Mouse (Mus musculus) T-cell, adult 2 months (primary cell): ENCODE measurements around the gene Lars2.
A peak's percentile ranks its signal among the peaks of the same experiment; 100 is the strongest.

Source experiments
- DNase-seq: peaks from one replicate; pipeline ENCODE4 v3.0.0; 2022; ENCODE audit warnings: low spot score

Lars2 gene

GRCm38 (mm10) chr9:123478031-123478585, 111.4 kb downstream of the Lars2 start:
- DNase-seq, result no peak

DNA sequence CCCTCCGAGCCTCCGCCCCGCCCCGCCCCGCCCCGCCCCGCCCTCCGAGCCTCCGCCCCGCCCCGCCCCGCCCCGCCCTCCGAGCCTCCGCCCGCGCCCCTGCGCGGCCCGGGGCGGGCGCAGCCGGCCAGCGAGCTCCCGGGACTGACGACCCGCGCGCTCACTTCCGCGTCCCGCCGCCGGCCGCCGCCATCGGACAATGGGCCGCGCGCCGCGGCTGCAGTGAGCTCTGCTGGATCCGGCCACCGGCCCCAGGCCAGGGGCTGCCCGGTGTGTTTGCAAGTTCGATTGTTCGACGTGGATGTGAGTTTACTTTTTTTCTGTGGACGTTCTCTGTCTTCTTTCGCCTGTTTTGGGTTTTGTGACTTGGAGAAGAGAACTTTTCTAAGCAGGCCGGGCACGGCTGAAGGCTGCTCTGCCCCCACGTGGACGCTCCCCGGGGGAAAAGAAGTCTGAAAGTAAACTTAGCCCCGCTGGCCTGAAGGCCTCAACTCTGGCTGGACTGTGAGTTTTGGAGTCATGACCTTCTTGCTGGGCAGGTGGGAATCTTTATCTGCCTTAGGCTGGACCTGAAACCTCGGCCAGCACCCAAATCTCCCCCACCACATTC, 112.0 kb downstream of the Lars2 start, which contains the start of gene Limd1:
Gene Limd1 (plus strand): TSS at position 121 of the 610 bp plus-strand sequence.
- DNase-seq, result peak; percentile 42

GRCm38 (mm10) chr9:123479196-123479669, 112.5 kb downstream of the Lars2 start:
- DNase-seq, result peak; percentile 4

- DNase-seq, result no peak
These were observed 113.1 kb downstream of the Lars2 start for GRCm38 (mm10) chr9:123479876-123480252.

DNA sequence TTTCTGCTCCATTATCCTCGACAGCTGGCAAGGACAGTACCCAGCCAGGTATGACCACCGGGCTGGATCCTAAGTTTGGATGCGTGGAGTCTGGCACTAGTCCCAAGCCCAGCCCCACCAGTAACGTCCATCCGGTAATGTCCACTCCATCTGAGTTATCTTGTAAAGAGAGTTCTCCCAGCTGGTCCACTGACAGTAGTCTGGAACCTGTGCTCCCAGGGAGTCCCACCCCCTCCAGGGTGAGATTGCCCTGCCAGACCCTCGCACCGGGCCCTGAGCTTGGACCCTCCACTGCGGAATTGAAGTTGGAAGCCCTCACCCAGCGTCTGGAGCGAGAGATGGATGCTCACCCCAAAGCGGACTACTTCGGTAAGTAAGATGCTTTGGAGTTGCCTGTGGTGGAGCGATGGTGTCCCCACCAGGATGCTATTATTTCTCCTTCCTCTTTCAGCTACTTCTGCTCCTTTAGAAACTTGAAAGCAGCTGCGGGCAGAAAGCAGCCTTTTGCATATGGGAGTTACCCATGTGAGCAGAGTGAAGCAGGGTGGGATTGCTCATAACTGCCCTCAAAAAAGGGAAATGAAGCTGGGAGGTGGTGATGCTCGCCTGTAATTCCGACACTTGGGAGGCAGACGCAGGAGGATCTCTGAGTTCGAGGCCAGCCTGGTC, 113.7 kb downstream of the Lars2 start:
- DNase-seq, result peak; percentile 31

GRCm38 (mm10) chr9:123481136-123481535, 114.4 kb downstream of the Lars2 start:
- no peak for DNase-seq

- DNase-seq, result no peak
These were observed 116.9 kb downstream of the Lars2 start for GRCm38 (mm10) chr9:123483598-123483997.

DNA sequence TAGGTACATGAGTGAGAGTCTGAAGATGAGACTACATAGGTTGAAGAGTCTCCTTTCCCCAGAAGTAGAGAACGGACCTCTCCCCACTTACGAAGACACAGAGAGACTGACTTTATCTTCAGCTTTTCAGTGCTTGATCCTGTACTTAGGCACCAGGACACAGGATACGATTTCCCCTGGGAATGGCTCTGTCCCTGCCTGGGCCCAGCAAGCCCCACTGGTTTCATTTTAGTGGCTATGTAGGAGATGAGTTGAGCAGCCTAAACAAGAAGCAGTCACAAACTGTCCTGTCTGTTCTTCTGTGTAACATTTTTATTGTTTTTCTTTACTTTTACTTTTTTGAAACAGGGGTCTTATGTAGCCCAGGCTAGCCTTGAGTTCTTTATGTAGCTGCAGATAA, 118.1 kb downstream of the Lars2 start:
- DNase-seq, result no peak

DNA sequence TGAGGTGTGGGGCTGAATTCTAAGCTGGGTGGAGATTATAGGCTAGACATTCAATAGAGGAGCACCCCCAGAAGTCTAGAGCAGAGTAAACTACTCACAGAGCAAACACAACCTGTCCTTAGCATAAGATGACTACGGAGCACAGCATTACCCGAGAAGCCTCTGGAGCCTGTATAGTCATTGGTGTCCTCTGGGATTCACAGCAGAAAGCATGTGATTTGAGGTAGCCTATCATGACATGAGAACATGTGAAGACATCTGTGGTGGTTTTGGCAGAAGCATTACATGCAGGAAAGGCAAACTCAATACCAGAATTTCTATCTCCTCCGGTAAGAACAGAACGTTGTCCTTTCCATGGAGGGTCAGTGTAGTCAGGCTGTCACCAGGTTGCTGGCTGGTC, 118.8 kb downstream of the Lars2 start:
- no peak for DNase-seq

DNA sequence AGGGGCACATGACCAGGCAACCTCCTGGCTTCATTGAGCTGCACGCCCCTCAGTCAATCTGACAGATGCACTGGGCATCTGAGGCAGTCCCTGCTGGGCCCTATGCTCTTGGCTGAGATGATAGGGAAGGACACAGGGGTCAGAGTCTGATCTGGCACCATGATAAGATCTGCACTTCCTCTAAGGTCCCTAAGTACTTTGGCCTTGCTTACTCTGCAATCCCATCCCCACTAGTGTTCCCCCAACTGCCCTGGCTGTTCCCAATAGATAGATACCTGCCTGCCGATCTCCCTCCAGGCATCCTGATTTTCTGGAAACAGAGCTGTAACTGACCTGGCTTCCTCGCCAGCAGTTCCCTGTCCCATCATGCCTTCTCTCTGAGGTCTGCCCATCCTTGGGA, 119.9 kb downstream of the Lars2 start:
- no peak for DNase-seq

DNA sequence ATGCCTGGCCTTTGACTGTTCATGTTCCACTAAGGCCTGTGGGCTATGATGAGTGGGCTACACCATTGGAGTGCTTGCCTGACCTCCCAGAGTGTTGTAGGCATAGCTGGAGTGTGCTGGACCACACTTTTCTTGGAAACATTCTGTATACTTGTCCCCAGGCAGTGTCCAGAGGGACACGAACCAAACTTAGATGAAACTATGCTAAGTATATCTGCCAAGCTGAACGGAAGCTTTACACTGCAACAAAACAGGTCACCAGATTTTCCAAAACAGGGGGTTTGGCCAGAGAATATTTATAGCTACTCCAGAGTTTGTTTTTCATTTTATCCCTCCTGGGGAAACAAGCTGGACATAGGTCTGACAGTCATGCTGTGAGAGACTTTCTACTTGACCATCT, 122.3 kb downstream of the Lars2 start:
- DNase-seq, result no peak

- DNase-seq, result no peak
These were observed 123.1 kb downstream of the Lars2 start for GRCm38 (mm10) chr9:123489727-123490343.

DNA sequence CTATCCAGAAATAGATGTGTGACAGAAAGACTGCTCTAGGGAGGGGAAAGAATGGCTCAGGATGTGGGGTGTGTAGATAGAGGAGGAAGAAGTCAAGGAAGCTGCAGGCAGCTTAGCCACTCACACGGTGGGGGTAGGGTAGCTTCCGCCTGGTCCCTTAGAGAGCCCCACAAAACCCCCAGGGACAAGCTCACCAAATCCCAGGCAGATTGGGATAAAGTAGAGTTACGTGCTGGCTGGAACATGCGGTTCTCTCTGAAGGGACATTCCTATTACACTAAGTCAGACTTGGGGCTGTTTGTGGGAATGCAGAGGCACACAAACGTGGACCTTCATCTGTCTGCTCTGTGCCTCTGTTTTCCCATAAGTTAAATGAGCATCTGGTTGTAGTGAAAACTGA, 124.2 kb downstream of the Lars2 start:
- DNase-seq, result no peak

- no peak for DNase-seq
These were observed 125.3 kb downstream of the Lars2 start for GRCm38 (mm10) chr9:123491917-123492585.

GRCm38 (mm10) chr9:123496665-123497064, 129.9 kb downstream of the Lars2 start:
- no peak for DNase-seq

DNA sequence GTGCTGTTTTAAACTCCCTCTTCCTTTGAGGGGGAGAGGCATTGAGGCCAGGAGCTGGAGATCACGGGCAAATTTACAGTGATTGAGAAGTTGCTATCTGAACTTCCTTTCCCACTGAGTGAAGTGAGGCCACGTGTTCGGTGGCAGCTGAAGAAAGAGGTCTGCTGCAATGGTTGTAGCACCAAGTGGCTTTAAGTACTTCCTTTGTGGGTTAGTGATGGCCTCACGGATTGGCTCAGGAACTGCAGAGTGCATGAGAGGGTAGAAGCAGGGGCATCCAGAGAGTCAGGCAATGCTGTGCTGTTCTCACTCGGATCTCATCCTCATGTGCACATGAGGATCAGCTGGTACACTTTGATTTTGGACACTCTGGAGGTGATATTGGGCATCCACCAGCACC, 131.2 kb downstream of the Lars2 start:
- peak; percentile 44 for DNase-seq

DNA sequence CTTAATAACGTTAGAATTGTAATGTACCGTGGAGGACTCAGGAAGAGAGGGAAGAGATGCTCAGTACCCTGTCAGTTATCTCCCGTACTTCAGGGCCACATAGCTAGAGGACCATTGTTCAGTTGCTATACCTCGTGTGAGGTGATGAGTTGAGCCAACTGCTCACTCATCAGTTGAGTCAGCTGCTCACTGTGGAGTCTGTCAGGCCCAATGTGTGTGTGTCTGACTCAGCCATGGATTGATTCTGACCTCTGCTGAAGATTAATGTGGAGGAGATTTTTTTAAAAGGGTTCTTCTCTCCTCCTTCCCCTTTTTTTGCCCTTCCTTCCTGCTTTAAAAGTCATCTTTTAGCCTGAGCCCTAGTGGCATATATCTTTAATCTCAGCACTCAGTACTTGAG, 133.8 kb downstream of the Lars2 start:
- no peak for DNase-seq

GRCm38 (mm10) chr9:123503171-123503834, 136.6 kb downstream of the Lars2 start:
- no peak for DNase-seq

GRCm38 (mm10) chr9:123504325-123504724, 137.6 kb downstream of the Lars2 start:
- peak; percentile 74 for DNase-seq

DNA sequence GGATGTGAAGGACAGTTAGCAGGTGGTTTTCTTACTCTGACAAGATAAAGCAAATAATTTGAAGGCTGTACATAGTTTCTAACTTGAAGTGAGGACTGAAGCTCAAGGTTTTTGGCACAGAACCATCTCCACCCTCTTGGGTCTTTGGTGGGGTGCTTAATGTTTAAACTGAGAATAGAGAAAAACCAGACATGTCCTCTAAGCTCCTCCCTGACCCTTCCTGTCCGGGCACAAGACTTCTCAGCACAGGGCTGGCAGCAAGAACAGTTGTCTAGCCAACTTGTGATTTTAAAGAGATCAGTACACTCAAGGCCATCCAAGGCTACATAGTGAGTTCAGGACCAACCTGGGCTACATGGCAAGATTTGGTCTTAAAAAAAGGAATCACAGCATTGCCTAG, 138.9 kb downstream of the Lars2 start:
- no peak for DNase-seq

DNA sequence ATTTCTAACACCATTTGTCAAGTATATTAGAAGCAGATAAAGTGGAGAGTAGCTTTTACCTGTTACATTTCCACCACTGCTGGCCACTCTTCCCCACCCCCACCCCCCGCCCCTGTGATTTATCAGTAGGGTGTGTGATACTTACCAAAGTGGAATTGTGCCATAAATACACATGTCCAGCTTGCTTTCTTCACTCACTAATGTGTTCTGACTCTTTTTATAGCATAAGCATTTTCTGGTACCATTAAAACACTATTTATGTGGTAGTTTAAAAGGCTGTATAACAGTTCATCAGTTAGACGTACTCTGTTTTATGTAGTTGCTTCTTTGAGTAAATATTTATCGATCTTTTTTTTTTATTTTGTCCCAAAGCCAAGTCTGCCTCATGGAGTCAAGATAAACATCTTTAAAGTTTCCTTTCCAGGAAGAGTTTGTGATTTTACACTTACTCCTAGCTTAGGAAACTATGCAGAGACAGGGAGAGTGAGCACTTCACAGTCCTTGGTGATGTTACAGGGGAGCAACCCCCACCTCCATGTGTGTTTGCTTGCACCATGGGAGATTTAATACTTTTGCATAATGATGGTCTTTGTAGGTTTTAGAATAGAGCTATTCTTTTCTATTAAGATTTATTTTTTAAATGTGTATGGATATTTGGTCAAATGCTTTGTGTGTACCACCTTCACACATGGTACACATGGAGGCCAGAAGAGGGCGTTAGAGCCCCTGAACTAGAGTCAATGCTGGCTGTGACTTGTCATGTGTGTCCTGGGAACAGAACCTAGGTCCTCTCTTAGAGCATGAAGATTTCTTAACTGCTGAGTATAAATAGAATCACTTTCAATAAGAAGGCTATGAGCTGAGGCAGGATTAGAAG, 139.8 kb downstream of the Lars2 start:
- DNase-seq, result no peak
